Mouse (Mus musculus) embryonic facial prominence, embryonic 14.5 days (tissue): ENCODE measurements around the gene Klhl42. TPM values are rescaled to one million over a fixed set of nuclear protein-coding genes. Genes with fewer than 3 reads are reported as not detected.

Experiments
- ATAC-seq: fragments of 200-750 bp; cut with Nextera tagmentation; 2 replicates; pipeline ENCODE4 v1.8.0; 2017; ENCODE audit warnings: low read depth, moderate number of reproducible peaks, moderate TSS enrichment
- DNase-seq: peaks from one replicate; pipeline ENCODE4 v3.0.0-alpha.2; 2015; ENCODE audit warnings: low spot score
- H3K27ac ChIP-seq: fragments of 300-500 bp; sonication (generic); replicated peaks from 2 replicates; pipeline ENCODE4 v1.5.1; 2014; ENCODE audit warnings: low read depth, mild to moderate bottlenecking, low read length, moderate library complexity
- H3K27me3 ChIP-seq: fragments of 300-500 bp; sonication (generic); replicated peaks from 2 replicates; pipeline ENCODE4 v1.6.1; 2014; ENCODE audit warnings: low read length; ENCODE audit not compliant: control insufficient read depth, insufficient read depth
- H3K36me3 ChIP-seq: fragments of 300-500 bp; sonication (generic); 2 replicates; pipeline ENCODE4 v1.6.1; 2014; ENCODE audit warnings: low read length, mixed read lengths; ENCODE audit not compliant: control insufficient read depth, insufficient read depth
- H3K4me1 ChIP-seq: fragments of 300-500 bp; sonication (generic); 2 replicates; pipeline ENCODE4 v1.6.1; 2014; ENCODE audit warnings: antibody characterized with exemption, low read length; ENCODE audit not compliant: control insufficient read depth, insufficient read depth
- H3K4me2 ChIP-seq: fragments of 300-500 bp; sonication (generic); 2 replicates; pipeline ENCODE4 v1.6.1; 2014; ENCODE audit warnings: low read depth, mild to moderate bottlenecking, low read length, moderate library complexity, mixed read lengths
- H3K4me3 ChIP-seq: fragments of 300-500 bp; sonication (generic); 2 replicates; pipeline ENCODE4 v1.5.1; 2014; ENCODE audit warnings: low read depth, mild to moderate bottlenecking, low read length
- H3K9ac ChIP-seq: fragments of 300-500 bp; sonication (generic); 2 replicates; pipeline ENCODE4 v1.6.1; 2014; ENCODE audit warnings: low read depth, mild to moderate bottlenecking, low read length, moderate library complexity, mixed read lengths
- H3K9me3 ChIP-seq: fragments of 300-500 bp; sonication (generic); 2 replicates; pipeline ENCODE4 v1.6.1; 2016; ENCODE audit warnings: low read length; ENCODE audit not compliant: control insufficient read depth
- WGBS: fragments of 180-500 bp; shearing (Covaris S2); extraction: QIAGEN DNeasy Blood & Tissue Kit; methylation state at CpG from one replicate; pipeline ENCODE4 v1.1.7; 2014; 5-methylcytosine and 5-hydroxymethylcytosine counted together
- polyA plus RNA-seq: library from polyadenylated mRNA; unstranded; fragments of >200 nt; fragmentation: Nextera tagmentation; extraction: Ambion mirVana; gene quantifications from 2 replicates; pipeline ENCODE4 v1.2.1, GENCODE M21; 2014

Gene Klhl42
- polyA plus RNA-seq, 1 experiment from 2014 or later, result 13.3 TPM

- Histone ChIP-seq H3K27me3 (no peaks in the 10 kb centered on the region), H3K4me1 (no peaks in the 10 kb centered on the region), H3K4me2 (no peak overlapping the region), H3K9ac (no peak overlapping the region), H3K4me3 (no peak overlapping the region), H3K9me3 (no peaks in the 10 kb centered on the region), H3K36me3 (peaks cover 49% of the 10 kb centered on the region), H3K27ac (no peak overlapping the region)
- 86% methylated on average over 7 of the region's 7 CpGs for WGBS
- DNase-seq (no peak), ATAC-seq (no peak)
These were observed 18.1 kb downstream of the Klhl42 start for GRCm38 (mm10) chr6:147109283-147109682.

- peak; percentile 84 for DNase-seq
- Histone ChIP-seq H3K36me3 (peaks cover 11% of the 10 kb centered on the region), H3K9me3 (no peaks in the 10 kb centered on the region), H3K27ac (no peak overlapping the region), H3K27me3 (no peaks in the 10 kb centered on the region), H3K9ac (no peak overlapping the region), H3K4me2 (no peak overlapping the region), H3K4me3 (no peak overlapping the region), H3K4me1 (no peaks in the 10 kb centered on the region)
- WGBS, result 8% methylated on average over 10 of the region's 10 CpGs
- peak; percentile 84; the same call in 1 of the 2 replicates for ATAC-seq
These were observed 25.4 kb downstream of the Klhl42 start for GRCm38 (mm10) chr6:147116579-147116978.

- Histone ChIP-seq H3K9me3 (no peaks in the 10 kb centered on the region), H3K4me3 (no peak overlapping the region), H3K36me3 (peaks cover 3% of the 10 kb centered on the region; the same call in 1 of the 2 replicates), H3K27ac (no peak overlapping the region), H3K4me2 (no peak overlapping the region), H3K4me1 (no peaks in the 10 kb centered on the region), H3K27me3 (no peaks in the 10 kb centered on the region), H3K9ac (no peak overlapping the region)
- ATAC-seq (no peak), DNase-seq (no peak)
- 98% methylated on average over 7 of the region's 7 CpGs for WGBS
These were observed 26.6 kb downstream of the Klhl42 start for GRCm38 (mm10) chr6:147117764-147118163.

- no peak overlapping the region for H3K4me2 ChIP-seq
- H3K27ac ChIP-seq, result no peak overlapping the region
- H3K4me3 ChIP-seq, result no peak overlapping the region
These were observed 27.0 kb downstream of the Klhl42 start for GRCm38 (mm10) chr6:147118190-147118589.

GRCm38 (mm10) chr6:147121320-147121719 lies 30.1 kb downstream of the Klhl42 start:
- no peak for DNase-seq
- no peak for ATAC-seq
- WGBS, result 46% methylated on average over 6 of the region's 6 CpGs
- no peaks in the 10 kb centered on the region for H3K36me3 ChIP-seq
- no peak overlapping the region for H3K9ac ChIP-seq
- H3K27ac ChIP-seq, result no peak overlapping the region
- H3K9me3 ChIP-seq, result no peaks in the 10 kb centered on the region
- H3K4me3 ChIP-seq, result no peak overlapping the region
- H3K4me2 ChIP-seq, result no peak overlapping the region
- no peaks in the 10 kb centered on the region for H3K4me1 ChIP-seq
- no peaks in the 10 kb centered on the region for H3K27me3 ChIP-seq

More at GRCm38 (mm10) chr6:147118190-147118589, 27.0 kb downstream of the Klhl42 start:
- 83% methylated on average over 3 of the region's 3 CpGs for WGBS
- H3K4me1 ChIP-seq, result no peaks in the 10 kb centered on the region
- no peak overlapping the region for H3K9ac ChIP-seq
- no peaks in the 10 kb centered on the region for H3K36me3 ChIP-seq
- H3K9me3 ChIP-seq, result no peaks in the 10 kb centered on the region
- ATAC-seq (no peak), DNase-seq (no peak)
- H3K27me3 ChIP-seq, result no peaks in the 10 kb centered on the region

GRCm38 (mm10) chr6:147127239-147127638 lies 36.1 kb downstream of the Klhl42 start:
- H3K4me3 ChIP-seq, result no peak overlapping the region
- H3K9me3 ChIP-seq, result 0 out of 2 replicates have a peak, but pooled peaks cover 3% of the 10 kb centered on the region
- 89% methylated on average over 10 of the region's 10 CpGs for WGBS
- ATAC-seq (no peak), DNase-seq (no peak)
- H3K9ac ChIP-seq, result no peak overlapping the region
- H3K36me3 ChIP-seq, result no peaks in the 10 kb centered on the region
- no peaks in the 10 kb centered on the region for H3K4me1 ChIP-seq
- H3K4me2 ChIP-seq, result no peak overlapping the region
- no peaks in the 10 kb centered on the region for H3K27me3 ChIP-seq
- H3K27ac ChIP-seq, result no peak overlapping the region

GRCm38 (mm10) chr6:147138260-147138659 lies 47.1 kb downstream of the Klhl42 start:
- Histone ChIP-seq H3K4me2 (no peak overlapping the region), H3K4me3 (no peak overlapping the region), H3K4me1 (no peaks in the 10 kb centered on the region), H3K9ac (no peak overlapping the region), H3K27ac (no peak overlapping the region), H3K27me3 (no peaks in the 10 kb centered on the region), H3K36me3 (no peaks in the 10 kb centered on the region), H3K9me3 (no peaks in the 10 kb centered on the region)
- WGBS, result 60% methylated on average over 3 of the region's 3 CpGs
- ATAC-seq (no peak), DNase-seq (no peak)

- Histone ChIP-seq H3K36me3 (no peaks in the 10 kb centered on the region), H3K4me3 (no peak overlapping the region), H3K27ac (no peak overlapping the region), H3K4me1 (no peaks in the 10 kb centered on the region), H3K9ac (no peak overlapping the region), H3K27me3 (no peaks in the 10 kb centered on the region), H3K9me3 (no peaks in the 10 kb centered on the region), H3K4me2 (no peak overlapping the region)
- no peak for DNase-seq
- 93% methylated on average over 7 of the region's 7 CpGs for WGBS
- ATAC-seq, result no peak
These were observed 49.5 kb downstream of the Klhl42 start for GRCm38 (mm10) chr6:147140600-147141154.

GRCm38 (mm10) chr6:147144664-147145063 lies 53.5 kb downstream of the Klhl42 start:
- no peaks in the 10 kb centered on the region for H3K4me1 ChIP-seq
- no peak overlapping the region for H3K9ac ChIP-seq
- ATAC-seq (no peak), DNase-seq (no peak)
- H3K4me3 ChIP-seq, result no peak overlapping the region
- H3K4me2 ChIP-seq, result no peak overlapping the region
- 75% methylated on average over 5 of the region's 5 CpGs for WGBS
- H3K27me3 ChIP-seq, result no peaks in the 10 kb centered on the region
- no peaks in the 10 kb centered on the region for H3K9me3 ChIP-seq
- H3K36me3 ChIP-seq, result no peaks in the 10 kb centered on the region
- no peak overlapping the region for H3K27ac ChIP-seq
